Mouse (Mus musculus): Measurements from ENCODE around the gene Smndc1. TPM values are rescaled to one million over a fixed set of nuclear protein-coding genes. Genes with fewer than 3 reads are reported as not detected.
A peak's percentile ranks its signal among the peaks of the same experiment; 100 is the strongest.

Smndc1 gene
- polyA plus RNA-seq, 1 experiment from 2014 or later, result 28.3 TPM

- Histone ChIP-seq H3K27ac (replicated peaks) (no peak overlapping the region), H3K9me3 (no peaks in the 10 kb centered on the region), H3K4me3 (no peak overlapping the region), H3K4me1 (replicated peaks) (peaks cover 17% of the 10 kb centered on the region), H3K27me3 (no peaks in the 10 kb centered on the region), H3K4me2 (no peak overlapping the region), H3K9ac (no peak overlapping the region), H3K36me3 (no peaks in the 10 kb centered on the region)
- no peak for ATAC-seq (ENCODE audit: low FRiP score, low read depth)
Measured at GRCm38 (mm10) chr19:53393646-53394045, 3.3 kb upstream of the Smndc1 start.

DNA sequence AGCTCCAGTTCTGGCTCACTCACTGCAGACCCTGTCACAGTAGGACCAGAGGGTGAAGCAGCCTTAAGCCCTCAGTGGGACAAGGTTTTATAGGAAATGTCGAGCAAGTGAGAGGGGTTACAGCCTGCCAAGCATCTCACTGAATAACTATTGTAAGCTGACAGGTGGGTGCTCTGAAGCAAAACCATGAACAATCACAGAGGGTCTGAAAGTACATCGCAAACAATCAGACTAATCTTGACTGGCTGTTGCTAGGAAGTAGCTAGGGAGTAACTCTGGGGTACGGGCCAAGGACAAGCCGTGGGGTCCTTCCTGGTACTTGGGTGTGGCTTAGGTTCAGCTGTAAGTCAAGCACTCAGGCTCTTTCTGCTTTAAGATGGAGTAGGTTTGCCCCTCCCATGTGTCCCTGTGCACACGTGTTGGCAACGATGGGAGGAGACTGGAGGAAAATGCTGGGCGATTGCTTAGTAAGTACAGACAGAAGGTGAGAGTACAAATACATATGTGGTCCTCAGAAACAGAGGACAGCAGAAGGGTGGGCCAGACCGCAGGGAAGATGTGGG, 2.5 kb upstream of the Smndc1 start:
- no peaks in the 10 kb centered on the region for H3K9me3 ChIP-seq
- peaks cover 7% of the 10 kb centered on the region for H3K36me3 ChIP-seq
- H3K27ac ChIP-seq (replicated peaks), result no peak overlapping the region
- no peak overlapping the region for H3K4me2 ChIP-seq
- no peak overlapping the region for H3K4me3 ChIP-seq
- 63% methylated on average over 8 of the region's 8 CpGs for WGBS
- H3K9ac ChIP-seq, result no peak overlapping the region
- ATAC-seq (ENCODE audit: low FRiP score, low read depth), result no peak
- H3K4me1 ChIP-seq (replicated peaks), result peaks cover 22% of the 10 kb centered on the region
- H3K27me3 ChIP-seq, result no peaks in the 10 kb centered on the region

- 87% methylated on average over 5 of the region's 5 CpGs for WGBS
- Histone ChIP-seq H3K9ac (peak overlapping the region; percentile 79; the same call in 1 of the 2 replicates), H3K27me3 (no peaks in the 10 kb centered on the region), H3K4me1 (replicated peaks) (peaks cover 29% of the 10 kb centered on the region), H3K4me3 (peak overlapping the region; percentile 94), H3K9me3 (no peaks in the 10 kb centered on the region), H3K4me2 (peak overlapping the region; percentile 72), H3K27ac (replicated peaks) (peak overlapping the region; percentile 90; the same call in 1 of the 2 replicates), H3K36me3 (peaks cover 18% of the 10 kb centered on the region)
- ATAC-seq (ENCODE audit: low FRiP score, low read depth), result no peak
Measured at GRCm38 (mm10) chr19:53391787-53392186, 1.4 kb upstream of the Smndc1 start.

- no peak for ATAC-seq (ENCODE audit: low FRiP score, low read depth)
- Histone ChIP-seq H3K9ac (peak overlapping the region; percentile 79), H3K27ac (replicated peaks) (peak overlapping the region; percentile 90), H3K4me2 (peak overlapping the region; percentile 72), H3K27me3 (no peaks in the 10 kb centered on the region), H3K4me1 (replicated peaks) (peaks cover 30% of the 10 kb centered on the region), H3K36me3 (peaks cover 20% of the 10 kb centered on the region), H3K4me3 (peak overlapping the region; percentile 94), H3K9me3 (no peaks in the 10 kb centered on the region)
- WGBS, result 49% methylated on average over 8 of the region's 8 CpGs
Measured at GRCm38 (mm10) chr19:53391386-53391785, 1.0 kb upstream of the Smndc1 start.

GRCm38 (mm10) chr19:53389851-53390431, 437 bp downstream of the Smndc1 start:
- ATAC-seq (ENCODE audit: low FRiP score, low read depth), result peak; percentile 88
- H3K27me3 ChIP-seq, result no peaks in the 10 kb centered on the region
- H3K9ac ChIP-seq, result peak overlapping the region; percentile 98
- H3K27ac ChIP-seq (replicated peaks), result peak overlapping the region; percentile 95
- H3K4me3 ChIP-seq, result peak overlapping the region; percentile 94
- H3K36me3 ChIP-seq, result peaks cover 28% of the 10 kb centered on the region
- peak overlapping the region; percentile 60 for H3K4me2 ChIP-seq
- H3K4me1 ChIP-seq (replicated peaks), result peaks cover 30% of the 10 kb centered on the region
- under 1% methylated on average over 59 of the region's 59 CpGs for WGBS
- no peaks in the 10 kb centered on the region for H3K9me3 ChIP-seq

- peak overlapping the region; percentile 94 for H3K4me3 ChIP-seq
- peak overlapping the region; percentile 98 for H3K9ac ChIP-seq
- peak overlapping the region; percentile 95; the same call in 1 of the 2 replicates for H3K27ac ChIP-seq (replicated peaks)
- peaks cover 30% of the 10 kb centered on the region for H3K4me1 ChIP-seq (replicated peaks)
- H3K27me3 ChIP-seq, result no peaks in the 10 kb centered on the region
- H3K36me3 ChIP-seq, result peaks cover 28% of the 10 kb centered on the region
- 27% methylated on average over 6 of the region's 6 CpGs for WGBS
- no peaks in the 10 kb centered on the region for H3K9me3 ChIP-seq
- H3K4me2 ChIP-seq, result peak overlapping the region; percentile 60
- no peak for ATAC-seq (ENCODE audit: low FRiP score, low read depth)
Measured at GRCm38 (mm10) chr19:53389417-53389816, 961 bp downstream of the Smndc1 start.

DNA sequence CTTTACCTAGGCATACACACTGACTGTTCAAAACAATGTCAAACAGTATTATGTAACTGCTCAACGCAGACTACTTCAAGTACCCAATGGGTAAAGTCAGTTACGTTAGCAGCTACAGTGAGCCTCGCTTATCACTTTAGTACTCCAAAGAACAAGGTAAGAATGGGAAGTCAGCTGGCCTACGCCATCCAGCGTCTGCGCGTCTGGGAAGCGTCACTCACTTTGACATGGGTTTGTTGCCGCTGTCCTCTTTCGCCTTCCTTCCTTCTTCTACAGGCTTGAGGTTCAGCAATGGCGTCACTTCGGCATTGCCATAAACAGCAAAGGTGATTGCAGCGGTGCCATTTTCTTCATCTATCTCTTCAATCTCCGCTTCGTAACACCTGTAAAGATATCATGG, 7.0 kb downstream of the Smndc1 start:
- WGBS, result 96% methylated on average over 15 of the region's 15 CpGs
- peaks cover 76% of the 10 kb centered on the region for H3K36me3 ChIP-seq
- no peak overlapping the region for H3K4me3 ChIP-seq
- H3K4me1 ChIP-seq (replicated peaks), result peaks cover 10% of the 10 kb centered on the region; the same call in 1 of the 2 replicates
- H3K27me3 ChIP-seq, result no peaks in the 10 kb centered on the region
- ATAC-seq (ENCODE audit: low FRiP score, low read depth), result no peak
- H3K4me2 ChIP-seq, result no peak overlapping the region
- H3K9me3 ChIP-seq, result no peaks in the 10 kb centered on the region
- no peak overlapping the region for H3K27ac ChIP-seq (replicated peaks)
- H3K9ac ChIP-seq, result no peak overlapping the region

DNA sequence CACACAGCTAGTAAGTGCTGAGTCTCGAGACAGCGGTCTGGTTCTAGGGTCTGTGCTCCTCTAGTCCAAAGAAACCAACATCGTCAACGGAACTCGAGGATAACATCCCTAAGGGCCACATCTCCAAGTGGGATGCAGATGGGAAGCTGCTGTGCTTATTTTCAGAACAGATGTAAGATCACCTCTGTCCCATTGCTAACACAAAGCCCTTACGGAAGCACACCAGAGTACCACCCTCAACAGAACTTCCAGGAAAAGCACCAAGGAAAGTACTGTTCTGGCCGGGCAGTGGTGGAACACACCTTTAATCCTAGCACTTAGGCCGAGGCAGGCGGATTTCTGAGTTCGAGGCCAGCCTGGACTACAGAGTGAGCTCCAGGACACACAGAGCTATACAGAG, 12.0 kb downstream of the Smndc1 start:
- H3K36me3 ChIP-seq, result peaks cover 59% of the 10 kb centered on the region
- H3K27ac ChIP-seq (replicated peaks), result no peak overlapping the region
- H3K4me1 ChIP-seq (replicated peaks), result no peaks in the 10 kb centered on the region
- H3K4me2 ChIP-seq, result no peak overlapping the region
- WGBS, result 97% methylated on average over 10 of the region's 10 CpGs
- no peaks in the 10 kb centered on the region for H3K27me3 ChIP-seq
- H3K9ac ChIP-seq, result no peak overlapping the region
- ATAC-seq (ENCODE audit: low FRiP score, low read depth), result no peak
- no peaks in the 10 kb centered on the region for H3K9me3 ChIP-seq
- H3K4me3 ChIP-seq, result no peak overlapping the region

DNA sequence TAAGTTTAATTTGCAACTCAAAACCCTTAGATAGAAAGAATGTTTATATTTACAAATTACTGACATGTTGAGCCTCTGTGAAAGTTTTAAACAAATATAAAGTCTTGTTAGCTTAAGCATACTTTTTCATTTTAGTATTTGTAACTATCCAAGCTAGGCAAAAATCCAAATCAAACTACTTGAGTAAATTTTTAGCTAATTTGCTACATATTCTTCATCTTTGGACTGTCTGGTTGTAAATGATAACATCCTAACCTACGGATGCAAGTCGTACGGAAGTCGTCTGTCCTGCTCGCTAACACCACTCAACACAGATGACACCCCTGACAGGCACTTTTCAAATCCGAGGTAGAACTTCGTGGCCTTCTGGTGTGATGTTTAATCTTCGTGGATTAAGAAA, 12.7 kb downstream of the Smndc1 start:
- Histone ChIP-seq H3K9me3 (no peaks in the 10 kb centered on the region), H3K9ac (no peak overlapping the region), H3K27ac (replicated peaks) (no peak overlapping the region), H3K4me2 (no peak overlapping the region), H3K4me3 (no peak overlapping the region), H3K36me3 (peaks cover 51% of the 10 kb centered on the region), H3K4me1 (replicated peaks) (no peaks in the 10 kb centered on the region), H3K27me3 (no peaks in the 10 kb centered on the region)
- no peak for ATAC-seq (ENCODE audit: low FRiP score, low read depth)
- WGBS, result 90% methylated on average over 8 of the region's 8 CpGs

- H3K36me3 ChIP-seq, result peaks cover 42% of the 10 kb centered on the region
- no peak overlapping the region for H3K4me3 ChIP-seq
- ATAC-seq (ENCODE audit: low FRiP score, low read depth), result no peak
- no peaks in the 10 kb centered on the region for H3K27me3 ChIP-seq
- H3K27ac ChIP-seq (replicated peaks), result no peak overlapping the region
- WGBS, result 92% methylated on average over 9 of the region's 9 CpGs
- no peak overlapping the region for H3K4me2 ChIP-seq
- H3K9ac ChIP-seq, result no peak overlapping the region
- no peaks in the 10 kb centered on the region for H3K9me3 ChIP-seq
- no peaks in the 10 kb centered on the region for H3K4me1 ChIP-seq (replicated peaks)
Measured at GRCm38 (mm10) chr19:53375816-53376215, 14.6 kb downstream of the Smndc1 start.

DNA sequence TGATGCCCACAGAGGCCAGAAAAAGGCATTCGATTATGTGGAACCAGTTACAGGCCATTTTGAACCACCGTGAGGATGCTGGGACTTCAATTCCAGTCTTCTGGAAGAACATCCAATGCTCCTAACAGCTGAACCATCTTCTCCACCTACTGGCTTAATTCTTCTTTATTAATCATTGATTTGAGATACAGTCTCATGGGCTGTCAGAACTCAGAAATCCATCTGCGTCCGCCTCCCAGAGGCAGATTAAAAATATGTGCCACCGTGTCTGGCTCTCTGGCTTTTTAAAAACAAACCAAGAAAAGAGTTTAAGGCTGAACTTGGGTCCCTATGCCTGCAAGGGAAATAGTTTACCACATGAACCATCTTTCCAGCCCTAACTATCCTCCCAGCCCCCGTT, 15.1 kb downstream of the Smndc1 start:
- peaks cover 37% of the 10 kb centered on the region for H3K36me3 ChIP-seq

DNA sequence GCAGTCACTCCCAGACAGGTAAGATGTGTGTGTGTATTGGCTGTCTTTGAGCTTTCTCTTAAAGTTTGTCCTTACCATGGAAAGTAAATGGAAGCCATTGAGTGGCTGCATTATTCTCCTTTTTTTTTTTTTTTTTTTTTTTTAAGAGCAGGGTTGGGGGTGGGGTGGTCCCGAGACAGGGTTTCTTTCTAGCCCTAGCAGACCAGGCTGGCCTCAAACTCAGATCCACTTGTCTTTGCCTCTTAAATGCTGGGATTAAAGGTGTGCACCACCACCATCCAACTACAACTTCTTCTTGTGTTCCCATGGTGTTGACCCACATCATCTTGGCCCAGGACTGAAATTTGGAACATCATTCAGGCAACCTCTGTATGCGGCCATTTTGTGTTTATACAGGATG, 16.8 kb downstream of the Smndc1 start:
- no peak overlapping the region for H3K27ac ChIP-seq (replicated peaks)
- no peak for ATAC-seq (ENCODE audit: low FRiP score, low read depth)
- peaks cover 26% of the 10 kb centered on the region for H3K36me3 ChIP-seq
- H3K9ac ChIP-seq, result no peak overlapping the region
- 89% methylated on average over 2 of the region's 2 CpGs for WGBS
- H3K4me1 ChIP-seq (replicated peaks), result 0 out of 2 replicates have a peak, but pooled peaks cover 7% of the 10 kb centered on the region
- no peaks in the 10 kb centered on the region for H3K27me3 ChIP-seq
- no peak overlapping the region for H3K4me3 ChIP-seq
- H3K9me3 ChIP-seq, result no peaks in the 10 kb centered on the region
- no peak overlapping the region for H3K4me2 ChIP-seq

More for the DNA sequence above, 15.1 kb downstream of the Smndc1 start:
- no peak for ATAC-seq (ENCODE audit: low FRiP score, low read depth)
- H3K4me3 ChIP-seq, result no peak overlapping the region
- no peaks in the 10 kb centered on the region for H3K4me1 ChIP-seq (replicated peaks)
- H3K27ac ChIP-seq (replicated peaks), result no peak overlapping the region
- no peaks in the 10 kb centered on the region for H3K9me3 ChIP-seq
- no peak overlapping the region for H3K4me2 ChIP-seq
- no peaks in the 10 kb centered on the region for H3K27me3 ChIP-seq
- H3K9ac ChIP-seq, result no peak overlapping the region
- 88% methylated on average over 6 of the region's 6 CpGs for WGBS
